In genomic region chr11:69086390-69086789, GRCm38 (mm10) we compare ENCODE assay signal across 11 mouse cellular contexts. TPM values are rescaled to one million over a fixed set of nuclear protein-coding genes. Genes with fewer than 3 reads are reported as not detected.
DNase-seq lines count a peak whose midpoint lies in the region; ATAC-seq lines count a peak whose summit lies in the region.
"Had no signal": no experiment of that assay in that cellular context is flagged by ENCODE, and none has a peak within 500 bp of the region (broad histone marks: within the 10 kb centered on the region; RNA-seq: fewer than 3 reads in every experiment).

No protein-coding gene starts in this region.

- H3K4me1 ChIP-seq in kidney, embryonic 16.5 days (ENCODE audit: insufficient read depth, low read length), result peaks cover 35% of the 10 kb centered on the region
- peaks cover 23% of the 10 kb centered on the region for H3K4me1 ChIP-seq in embryonic facial prominence, embryonic 12.5 days
- peaks cover 35% of the 10 kb centered on the region for H3K4me1 ChIP-seq in limb, embryonic 15.5 days

- peak; percentile 47 for DNase-seq in cerebellum, adult 9-11 months
- DNase-seq in cerebellum, postnatal 14 days, result no peak
- no peak for DNase-seq in kidney, adult 8-10 months
- DNase-seq in urinary bladder, postnatal 4 days (ENCODE audit: low spot score in 2 of 2), result no peak
- DNase-seq in cerebellum, adult 8-10 months, result no peak
- DNase-seq: kidney, adult 18-20 months; liver, embryonic 13.5 days had no signal

- H3K4me3 ChIP-seq in kidney, embryonic 16.5 days (ENCODE audit: low read length), result no peak overlapping the region
- H3K4me3 ChIP-seq in embryonic facial prominence, embryonic 12.5 days, result no peak overlapping the region
- no peak overlapping the region for H3K4me3 ChIP-seq in limb, embryonic 15.5 days
- H3K4me3 ChIP-seq: liver, embryonic 13.5 days had no signal

- H3K4me2 ChIP-seq in kidney, embryonic 16.5 days (replicated peaks; ENCODE audit: low read depth, low read length), result no peak overlapping the region
- no peak overlapping the region for H3K4me2 ChIP-seq in embryonic facial prominence, embryonic 12.5 days (replicated peaks)
- no peak overlapping the region for H3K4me2 ChIP-seq in limb, embryonic 15.5 days
- H3K4me2 ChIP-seq: liver, embryonic 13.5 days had no signal

- peak overlapping the region; percentile 70; the same call in 1 of the 2 replicates for H3K27ac ChIP-seq in kidney, embryonic 16.5 days (ENCODE audit: low read length)
- 0 out of 2 replicates have a peak overlapping the region, but pooled peaks have one; percentile 17 for H3K27ac ChIP-seq in embryonic facial prominence, embryonic 12.5 days
- peak overlapping the region; percentile 65; the same call in 1 of the 2 replicates for H3K27ac ChIP-seq in limb, embryonic 15.5 days
- H3K27ac ChIP-seq: liver, embryonic 13.5 days; macrophage had no signal

- WGBS in kidney, embryonic 16.5 days, result 46% methylated on average over 6 of the region's 6 CpGs
- 65% methylated on average over 6 of the region's 6 CpGs for WGBS in embryonic facial prominence, embryonic 12.5 days
- 47% methylated on average over 6 of the region's 6 CpGs for WGBS in limb, embryonic 15.5 days

- H3K9me3 ChIP-seq in kidney, embryonic 16.5 days (ENCODE audit: low read length), result no peaks in the 10 kb centered on the region
- H3K9me3 ChIP-seq in embryonic facial prominence, embryonic 12.5 days, result no peaks in the 10 kb centered on the region
- no peaks in the 10 kb centered on the region for H3K9me3 ChIP-seq in limb, embryonic 15.5 days
- H3K9me3 ChIP-seq: liver, embryonic 13.5 days had no signal

- H3K36me3 ChIP-seq in kidney, embryonic 16.5 days (ENCODE audit: insufficient read depth, low read length), result peaks cover 11% of the 10 kb centered on the region; the same call in 1 of the 2 replicates
- peaks cover 10% of the 10 kb centered on the region for H3K36me3 ChIP-seq in embryonic facial prominence, embryonic 12.5 days
- H3K36me3 ChIP-seq in limb, embryonic 15.5 days, result peaks cover 16% of the 10 kb centered on the region

- H3K9ac ChIP-seq in kidney, embryonic 16.5 days (replicated peaks; ENCODE audit: low read length), result 0 out of 2 replicates have a peak overlapping the region, but pooled peaks have one; percentile 13
- no peak overlapping the region for H3K9ac ChIP-seq in embryonic facial prominence, embryonic 12.5 days
- H3K9ac ChIP-seq in limb, embryonic 15.5 days, result no peak overlapping the region

- no peaks in the 10 kb centered on the region for H3K27me3 ChIP-seq in kidney, embryonic 16.5 days (ENCODE audit: insufficient read depth, low read length)
- no peaks in the 10 kb centered on the region for H3K27me3 ChIP-seq in embryonic facial prominence, embryonic 12.5 days
- no peaks in the 10 kb centered on the region for H3K27me3 ChIP-seq in limb, embryonic 15.5 days
- H3K27me3 ChIP-seq: liver, embryonic 13.5 days had no signal

- no peak for ATAC-seq in kidney, embryonic 16.5 days (ENCODE audit: low FRiP score, low TSS enrichment)
- no peak for ATAC-seq in embryonic facial prominence, embryonic 12.5 days (ENCODE audit: insufficient number of reproducible peaks, insufficient read depth, low FRiP score, low TSS enrichment)
- no peak for ATAC-seq in limb, embryonic 15.5 days (ENCODE audit: insufficient number of reproducible peaks, low FRiP score, low TSS enrichment, low read depth)

RNA-seq across cellular contexts. Expression of gene Vamp2, which starts 1.9 kb away (rescaled TPM):
- polyA plus RNA-seq in kidney, embryonic 16.5 days (2015; fragmentation: Nextera tagmentation; extraction: Ambion mirVana), result 81.5 and 114 TPM in 2 replicates
- 84.3 and 85.0 TPM in 2 replicates for polyA plus RNA-seq in embryonic facial prominence, embryonic 12.5 days (2016; fragmentation: Nextera tagmentation; extraction: Ambion mirVana)
- 95.0 and 103 TPM in 2 replicates for polyA plus RNA-seq in limb, embryonic 15.5 days (2015; fragmentation: Nextera tagmentation; extraction: Ambion mirVana)

RNA-seq across cellular contexts. Expression of gene Per1, which starts 8.6 kb away (rescaled TPM):
- 11.4 and 15.6 TPM in 2 replicates for polyA plus RNA-seq in kidney, embryonic 16.5 days (2015; fragmentation: Nextera tagmentation; extraction: Ambion mirVana)
- 11.4 and 11.5 TPM in 2 replicates for polyA plus RNA-seq in embryonic facial prominence, embryonic 12.5 days (2016; fragmentation: Nextera tagmentation; extraction: Ambion mirVana)
- polyA plus RNA-seq in limb, embryonic 15.5 days (2015; fragmentation: Nextera tagmentation; extraction: Ambion mirVana), result 24.3 and 28.9 TPM in 2 replicates

RNA-seq across cellular contexts. Expression of gene Tmem107, which starts 15.8 kb away (rescaled TPM):
- 61.0 and 68.1 TPM in 2 replicates for polyA plus RNA-seq in kidney, embryonic 16.5 days (2015; fragmentation: Nextera tagmentation; extraction: Ambion mirVana)
- 36.8 and 43.5 TPM in 2 replicates for polyA plus RNA-seq in embryonic facial prominence, embryonic 12.5 days (2016; fragmentation: Nextera tagmentation; extraction: Ambion mirVana)
- polyA plus RNA-seq in limb, embryonic 15.5 days (2015; fragmentation: Nextera tagmentation; extraction: Ambion mirVana), result 64.8 and 65.5 TPM in 2 replicates

RNA-seq across cellular contexts. Expression of gene Borcs6, which starts 26.9 kb away (rescaled TPM):
- 8.0 and 9.1 TPM in 2 replicates for polyA plus RNA-seq in kidney, embryonic 16.5 days (2015; fragmentation: Nextera tagmentation; extraction: Ambion mirVana)
- polyA plus RNA-seq in embryonic facial prominence, embryonic 12.5 days (2016; fragmentation: Nextera tagmentation; extraction: Ambion mirVana), result 12.3 and 12.6 TPM in 2 replicates
- 12.9 and 13.7 TPM in 2 replicates for polyA plus RNA-seq in limb, embryonic 15.5 days (2015; fragmentation: Nextera tagmentation; extraction: Ambion mirVana)

RNA-seq across cellular contexts. Expression of gene Hes7, which starts 33.8 kb away (rescaled TPM):
- 0.39 and 0.51 TPM in 2 replicates for polyA plus RNA-seq in kidney, embryonic 16.5 days (2015; fragmentation: Nextera tagmentation; extraction: Ambion mirVana)
- 0.65 and 0.73 TPM in 2 replicates for polyA plus RNA-seq in embryonic facial prominence, embryonic 12.5 days (2016; fragmentation: Nextera tagmentation; extraction: Ambion mirVana)
- polyA plus RNA-seq in limb, embryonic 15.5 days (2015; fragmentation: Nextera tagmentation; extraction: Ambion mirVana), result 0.58 and 0.68 TPM in 2 replicates
- polyA plus RNA-seq: macrophage had no signal

Comparison
In these comparisons a context has a peak if more than half of its experiments do, and no peak if none do; other contexts are left out.
1. H3K27ac ChIP-seq: peak in every context shown above with its lines; median percentile 70 in kidney, embryonic 16.5 days; 65 in limb, embryonic 15.5 days; 17 in embryonic facial prominence, embryonic 12.5 days.